26 mouse cellular contexts compared by ENCODE assay signal in the genomic region with DNA sequence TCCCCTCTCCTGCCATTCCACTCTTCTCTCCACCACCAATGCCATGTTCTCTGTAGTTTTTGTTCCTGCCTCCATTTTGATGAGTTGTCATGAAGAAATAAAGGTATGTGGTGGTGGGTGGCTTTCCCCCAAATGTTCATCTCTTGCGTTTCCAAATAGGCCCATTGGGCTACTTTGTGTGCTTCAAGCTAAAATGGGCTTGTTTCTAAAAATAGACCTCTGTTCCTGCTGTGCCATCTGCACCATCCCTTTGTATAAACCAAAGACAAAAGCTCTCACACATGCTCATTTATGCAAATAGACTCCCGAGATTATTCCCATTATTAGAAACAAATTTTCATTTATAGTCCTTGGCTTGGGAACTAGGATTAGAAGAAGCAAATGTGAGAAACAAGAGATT.
"Had no signal": no experiment of that assay in that cellular context is flagged by ENCODE, and none has a peak within 500 bp of the region (broad histone marks: within the 10 kb centered on the region; RNA-seq: fewer than 3 reads in every experiment).

No protein-coding gene starts in this region.

- H3K36me3 ChIP-seq: kidney, embryonic 15.5 days; limb, embryonic 10.5 days; limb, embryonic 13.5 days; liver, embryonic 12.5 days; liver, embryonic 15.5 days; lung, embryonic 15.5 days; midbrain, embryonic 10.5 days; midbrain, embryonic 13.5 days; neural tube, embryonic 13.5 days; stomach, embryonic 15.5 days had no signal

- H3K9ac ChIP-seq: kidney, embryonic 15.5 days; limb, embryonic 13.5 days; liver, embryonic 12.5 days; liver, embryonic 15.5 days; lung, embryonic 15.5 days; midbrain, embryonic 13.5 days; neural tube, embryonic 13.5 days; stomach, embryonic 15.5 days had no signal

- H3K27ac ChIP-seq: kidney, embryonic 15.5 days; limb, embryonic 10.5 days; limb, embryonic 13.5 days; liver, embryonic 12.5 days; liver, embryonic 15.5 days; lung, embryonic 15.5 days; midbrain, embryonic 10.5 days; midbrain, embryonic 13.5 days; neural tube, embryonic 13.5 days; stomach, embryonic 15.5 days had no signal

- DNase-seq: kidney, adult 18-20 months; kidney, postnatal 10 days; kidney, postnatal 36 days; liver; lung, adult 18-20 months; lung, postnatal 10 days; lung, postnatal 36 days; retina, postnatal 1 day; right cerebral cortex, postnatal 25 days; spleen, adult 18-20 months; thymus, adult 18-20 months; thymus, postnatal 4 days had no signal

- H3K4me3 ChIP-seq: kidney, embryonic 15.5 days; limb, embryonic 10.5 days; limb, embryonic 13.5 days; liver, embryonic 12.5 days; liver, embryonic 15.5 days; lung, embryonic 15.5 days; megakaryocyte, embryonic 14.5 days; midbrain, embryonic 10.5 days; midbrain, embryonic 13.5 days; myocyte; neural tube, embryonic 13.5 days; stomach, embryonic 15.5 days had no signal

- H3K9me3 ChIP-seq: kidney, embryonic 15.5 days; limb, embryonic 10.5 days; limb, embryonic 13.5 days; liver, embryonic 12.5 days; liver, embryonic 15.5 days; lung, embryonic 15.5 days; midbrain, embryonic 10.5 days; midbrain, embryonic 13.5 days; neural tube, embryonic 13.5 days; stomach, embryonic 15.5 days had no signal

- H3K27me3 ChIP-seq: kidney, embryonic 15.5 days; limb, embryonic 13.5 days; liver, embryonic 12.5 days; liver, embryonic 15.5 days; lung, embryonic 15.5 days; megakaryocyte, embryonic 14.5 days; midbrain, embryonic 13.5 days; neural tube, embryonic 13.5 days; stomach, embryonic 15.5 days had no signal

- ATAC-seq: intestine, embryonic 16.5 days; liver, embryonic 12.5 days; midbrain, embryonic 13.5 days; midbrain, embryonic 16.5 days had no signal

- H3K4me2 ChIP-seq: kidney, embryonic 15.5 days; limb, embryonic 13.5 days; liver, embryonic 12.5 days; liver, embryonic 15.5 days; lung, embryonic 15.5 days; midbrain, embryonic 13.5 days; neural tube, embryonic 13.5 days; stomach, embryonic 15.5 days had no signal

- H3K4me1 ChIP-seq: kidney, embryonic 15.5 days; limb, embryonic 10.5 days; limb, embryonic 13.5 days; liver, embryonic 12.5 days; liver, embryonic 15.5 days; lung, embryonic 15.5 days; megakaryocyte, embryonic 14.5 days; midbrain, embryonic 10.5 days; neural tube, embryonic 13.5 days; stomach, embryonic 15.5 days had no signal
